Mouse (Mus musculus): Measurements from ENCODE around the gene Cxcl1.
A peak's percentile ranks its signal among the peaks of the same experiment; 100 is the strongest.
"Not testable (repeated sequence)": the region's sequence is repeated elsewhere in the genome, so short reads cannot be mapped to it uniquely, and the experiment has no call there.

The Cxcl1 gene

DNA sequence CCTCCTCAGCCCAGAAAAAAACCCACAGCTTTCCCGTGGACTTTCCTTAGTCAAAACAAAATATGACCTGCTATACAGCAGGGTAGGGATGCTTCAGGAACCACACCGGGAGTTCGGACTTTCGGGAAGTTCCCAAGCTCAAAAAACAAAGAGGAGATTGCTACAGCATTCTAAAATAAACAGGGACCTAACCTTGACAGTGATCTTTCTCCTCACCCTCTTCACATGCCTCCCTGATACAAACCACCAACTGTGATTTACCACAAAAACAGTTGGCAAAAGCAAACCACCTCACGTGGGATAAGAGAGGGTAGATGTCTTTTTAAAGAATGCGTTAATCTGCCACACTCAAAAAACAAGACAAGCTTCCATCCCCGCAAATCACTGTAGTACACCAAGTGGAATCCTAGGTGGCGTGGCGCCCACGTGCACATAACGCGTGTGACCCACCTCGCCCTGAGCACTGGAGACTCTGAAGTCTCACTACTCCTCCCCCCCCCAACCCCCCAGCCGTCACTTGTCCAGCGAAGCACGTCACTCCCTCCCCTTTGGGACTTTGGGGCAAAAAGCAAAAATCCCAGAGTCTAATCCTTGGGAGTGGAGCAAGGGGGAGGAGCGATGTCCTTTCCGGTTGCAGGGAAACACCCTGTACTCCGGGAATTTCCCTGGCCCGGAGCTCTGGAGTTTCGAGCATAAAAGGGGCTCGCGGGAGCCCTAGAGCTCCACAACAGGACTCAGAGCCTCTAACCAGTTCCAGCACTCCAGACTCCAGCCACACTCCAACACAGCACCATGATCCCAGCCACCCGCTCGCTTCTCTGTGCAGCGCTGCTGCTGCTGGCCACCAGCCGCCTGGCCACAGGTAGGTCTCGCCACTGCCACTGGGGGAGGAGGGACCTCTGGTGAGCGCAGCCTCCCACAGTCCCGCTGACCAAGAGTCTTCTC lies at the start of gene Cxcl1:
Gene Cxcl1 (plus strand): TSS at position 723 of the 945 bp plus-strand sequence.
- DNase-seq = peak; percentile 67

GRCm38 (mm10) chr5:90843891-90844290 lies 47.1 kb upstream of the Cxcl1 start:
- no peak for DNase-seq

GRCm38 (mm10) chr5:90850096-90850495 lies 40.9 kb upstream of the Cxcl1 start:
- DNase-seq = not testable (repeated sequence)

DNA sequence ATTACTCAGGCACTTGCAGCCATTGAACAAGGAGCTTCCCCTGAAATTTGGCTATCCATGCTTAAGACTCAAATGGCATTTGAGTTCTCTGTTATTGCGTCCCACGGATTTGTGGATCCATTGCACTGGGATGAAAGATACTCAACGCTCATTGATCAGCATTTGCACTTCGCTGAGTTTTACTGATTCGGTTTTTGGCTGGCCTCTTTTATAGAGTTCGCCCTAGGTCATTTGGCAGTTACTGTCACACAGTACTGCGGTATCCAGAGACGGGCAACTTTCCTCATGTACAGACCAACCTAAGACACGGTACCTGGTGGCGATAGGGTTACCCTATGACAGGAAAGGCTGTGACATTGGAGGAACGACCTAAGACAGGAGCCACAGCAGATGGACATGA lies 39.6 kb upstream of the Cxcl1 start:
- not testable (repeated sequence) for DNase-seq

DNA sequence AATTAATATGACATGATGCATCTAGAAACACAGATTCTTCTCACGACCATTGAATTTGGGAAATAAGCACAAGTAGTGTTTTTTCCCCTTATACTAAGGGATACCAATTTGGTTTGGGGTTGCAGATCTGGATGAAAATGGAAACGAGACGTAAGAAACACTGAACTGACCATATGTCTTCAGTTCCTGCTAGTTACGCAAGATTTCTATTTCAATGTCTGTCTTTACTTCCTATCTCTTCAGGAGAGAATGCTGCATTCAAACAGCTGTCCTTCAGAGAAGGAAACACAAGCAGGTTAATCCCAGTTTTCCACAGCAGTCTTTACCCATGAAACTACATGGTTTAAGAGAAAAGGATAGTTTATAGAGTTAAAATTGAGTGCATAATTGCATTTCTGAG lies 37.8 kb upstream of the Cxcl1 start:
- no peak for DNase-seq

DNA sequence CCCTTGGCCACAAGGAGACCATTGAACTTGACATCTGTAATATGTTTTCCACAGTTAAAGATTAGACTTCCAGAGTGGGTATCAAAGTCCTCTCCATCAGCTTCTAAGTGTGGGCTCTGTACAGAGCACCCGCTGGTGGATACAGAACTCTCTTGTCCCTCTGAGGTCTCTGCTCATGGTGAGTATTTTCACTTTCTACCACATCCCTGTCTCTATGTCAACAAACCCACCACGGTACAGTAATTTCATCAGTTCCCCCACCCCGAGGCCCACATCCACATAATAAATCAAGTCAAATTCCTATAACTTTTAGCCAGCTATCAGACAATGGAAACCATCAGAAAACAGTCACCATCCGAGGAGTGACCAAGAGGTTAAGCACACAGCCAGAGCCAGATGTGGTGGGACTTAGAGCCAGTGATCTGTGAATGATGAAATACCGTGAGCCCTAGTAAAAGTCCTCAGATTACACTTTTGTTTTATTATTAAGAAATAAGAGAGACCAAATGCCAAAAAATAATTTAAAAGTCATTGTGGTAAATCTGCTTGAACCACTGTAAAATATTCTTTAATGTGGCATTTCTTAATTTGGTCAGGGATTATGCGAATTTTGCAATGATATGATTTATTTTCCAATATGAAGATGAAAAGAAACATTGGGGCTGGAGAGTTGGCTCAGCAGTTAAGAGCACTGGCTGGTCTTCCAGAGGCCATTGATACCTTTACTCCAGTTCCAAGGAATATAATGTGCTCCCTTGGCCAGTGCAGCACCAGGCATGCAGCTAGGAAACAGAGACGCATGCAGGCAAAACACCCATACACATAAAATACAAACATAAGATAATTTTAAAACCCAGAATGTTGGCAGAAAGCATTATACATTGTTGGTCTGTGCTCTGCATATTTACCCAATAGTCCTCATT lies 35.5 kb upstream of the Cxcl1 start:
- no peak for DNase-seq

- DNase-seq = no peak
Measured at GRCm38 (mm10) chr5:90857463-90857862, 33.6 kb upstream of the Cxcl1 start.

- DNase-seq = no peak
Measured at GRCm38 (mm10) chr5:90858429-90858828, 32.6 kb upstream of the Cxcl1 start.

- DNase-seq = no peak
Measured at GRCm38 (mm10) chr5:90859031-90859430, 32.0 kb upstream of the Cxcl1 start.

GRCm38 (mm10) chr5:90861876-90862375 lies 29.1 kb upstream of the Cxcl1 start:
- DNase-seq = no peak

- no peak for DNase-seq
Measured at GRCm38 (mm10) chr5:90866770-90867169, 24.3 kb upstream of the Cxcl1 start.

GRCm38 (mm10) chr5:90872377-90872776 lies 18.7 kb upstream of the Cxcl1 start:
- DNase-seq = peak; percentile 56

DNA sequence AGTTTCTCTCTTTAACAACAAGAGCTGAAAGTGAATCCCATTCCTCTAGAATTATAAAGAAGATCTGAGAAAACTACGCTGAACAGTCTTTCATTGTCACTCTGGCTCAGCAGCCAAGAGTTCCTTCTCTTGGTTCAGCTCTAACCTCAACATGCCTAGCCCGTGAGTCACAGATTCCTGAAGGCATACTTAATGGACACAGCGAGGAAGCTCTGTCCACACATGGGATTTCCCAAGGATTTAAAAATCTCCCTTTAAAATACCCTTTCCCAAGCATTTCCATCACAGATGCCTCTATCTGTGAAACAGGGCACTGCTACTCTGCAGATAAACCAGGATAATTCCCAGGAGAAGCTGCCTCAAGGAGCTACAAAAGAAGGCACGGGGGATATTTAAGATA lies 15.0 kb upstream of the Cxcl1 start:
- DNase-seq = peak; percentile 22

GRCm38 (mm10) chr5:90876471-90877172 lies 14.4 kb upstream of the Cxcl1 start:
- DNase-seq = no peak

DNA sequence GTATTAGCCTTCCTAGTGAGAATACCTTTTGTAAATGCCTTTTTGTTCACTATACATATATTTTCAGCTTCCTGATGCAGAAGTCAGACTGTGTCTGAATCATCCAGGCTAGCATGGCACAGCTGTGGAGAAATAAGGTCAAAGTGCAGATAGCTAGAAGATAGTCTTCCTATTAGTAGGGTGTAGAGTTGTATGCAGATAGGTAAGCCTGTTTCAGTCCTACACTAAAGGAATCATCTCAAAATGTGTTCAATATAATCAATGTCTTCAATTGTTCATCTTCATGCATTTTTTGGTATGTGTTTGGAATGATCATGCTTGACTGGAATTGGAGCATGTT lies 13.9 kb upstream of the Cxcl1 start:
- DNase-seq = no peak

- DNase-seq = no peak
Measured at GRCm38 (mm10) chr5:90879307-90880014, 11.6 kb upstream of the Cxcl1 start.

- no peak for DNase-seq
Measured at GRCm38 (mm10) chr5:90880335-90880850, 10.6 kb upstream of the Cxcl1 start.

DNA sequence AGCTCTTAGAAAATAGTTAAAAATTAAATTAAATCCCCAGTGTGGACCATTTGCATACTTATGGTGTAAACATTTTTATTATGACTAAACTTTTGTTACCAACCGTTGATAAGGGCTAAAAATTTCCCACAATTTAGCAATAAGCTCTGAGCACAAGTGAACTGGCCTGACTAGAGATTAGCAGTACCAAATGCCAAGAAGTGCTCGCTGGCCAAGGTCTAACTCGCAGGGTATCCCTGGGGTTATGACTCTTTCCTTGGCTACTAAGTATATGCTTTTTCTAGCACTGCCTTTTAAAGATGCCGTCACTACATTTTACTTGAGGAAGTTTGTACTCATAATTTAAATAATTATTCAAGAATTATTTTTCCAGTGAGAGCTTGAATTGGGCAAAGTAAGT lies 10.0 kb upstream of the Cxcl1 start:
- DNase-seq = no peak

DNA sequence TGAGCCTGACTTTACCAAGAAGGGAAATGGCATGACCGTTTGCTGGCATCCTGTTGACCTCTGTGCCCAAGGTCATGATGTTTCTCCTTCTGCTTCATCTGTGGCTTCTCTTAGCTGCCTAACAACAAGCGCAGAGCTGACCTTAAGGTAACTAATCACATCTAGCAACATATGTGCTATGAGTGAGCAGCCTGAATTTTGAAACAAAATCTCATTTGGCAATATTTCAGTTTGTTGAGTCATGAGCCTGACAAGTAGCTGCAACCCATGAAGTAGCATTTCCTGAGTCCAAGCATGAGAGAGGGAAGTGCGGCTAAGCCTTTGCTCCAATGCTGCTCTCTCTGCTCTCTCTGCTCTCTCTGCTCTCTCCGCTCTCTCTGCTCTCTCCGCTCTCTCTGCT lies 9.4 kb upstream of the Cxcl1 start:
- no peak for DNase-seq

GRCm38 (mm10) chr5:90882146-90882545 lies 8.9 kb upstream of the Cxcl1 start:
- no peak for DNase-seq

GRCm38 (mm10) chr5:90884628-90885242 lies 6.3 kb upstream of the Cxcl1 start:
- peak; percentile 64 for DNase-seq
